Mouse (Mus musculus) liver, embryonic 14.5 days (tissue): ENCODE measurements around the gene Il6st. TPM values are rescaled to one million over a fixed set of nuclear protein-coding genes. Genes with fewer than 3 reads are reported as not detected.

Experiments used
- ATAC-seq: fragments of 200-750 bp; cut with Nextera tagmentation; 2 replicates; pipeline ENCODE4 v1.8.0; 2017; ENCODE audit warnings: moderate number of reproducible peaks, mild to moderate bottlenecking, moderate library complexity; ENCODE audit not compliant: insufficient read depth
- DNase-seq, 3 experiments: peaks; one replicate each; pipeline ENCODE4 v3.0.0-alpha.2; 2012 to 2013; ENCODE audit warnings: low read depth in 3 of 3, low spot score in 3 of 3
- H3K27ac ChIP-seq: fragments of 300-500 bp; sonication (generic); 2 replicates; pipeline ENCODE4 v1.5.1; 2014; ENCODE audit warnings: moderate library complexity, mild to moderate bottlenecking, control low read depth, inconsistent platforms
- H3K27me3 ChIP-seq: fragments of 300-500 bp; sonication (generic); 2 replicates; pipeline ENCODE4 v1.6.1; 2014; ENCODE audit warnings: mild to moderate bottlenecking, low read length, moderate library complexity; ENCODE audit not compliant: control insufficient read depth, insufficient read depth
- H3K36me3 ChIP-seq: fragments of 300-500 bp; sonication (generic); replicated peaks from 2 replicates; pipeline ENCODE4 v1.6.1; 2014; ENCODE audit warnings: low read depth; ENCODE audit not compliant: control insufficient read depth, insufficient read depth
- H3K4me1 ChIP-seq, 2 experiments: fragments of 200-500 bp in 1 of 2; fragments of 300-500 bp in 1 of 2; sonication (generic) in 1 of 2; replicated peaks; 2 replicates each; pipeline ENCODE4 v1.6.1; 2012 to 2014; ENCODE audit warnings: antibody characterized with exemption in 1 of 2, inconsistent platforms in 1 of 2, low read length in 1 of 2; ENCODE audit not compliant: control insufficient read depth in 2 of 2, insufficient read depth in 2 of 2
- H3K4me2 ChIP-seq: fragments of 300-500 bp; sonication (generic); 2 replicates; pipeline ENCODE4 v1.6.1; 2014; ENCODE audit warnings: low read depth, mild to moderate bottlenecking, control low read depth, moderate library complexity
- H3K4me3 ChIP-seq, 2 experiments: fragments of 200-500 bp in 1 of 2; fragments of 300-500 bp in 1 of 2; sonication (generic) in 1 of 2; 2 replicates each; pipeline ENCODE4 v1.5.1; 2012 to 2014; ENCODE audit warnings: low read depth in 2 of 2, low read length in 2 of 2, mild to moderate bottlenecking in 2 of 2, control low read depth in 1 of 2, inconsistent platforms in 1 of 2, moderate library complexity in 1 of 2; ENCODE audit not compliant: insufficient read depth in 1 of 2
- H3K9ac ChIP-seq: fragments of 300-500 bp; sonication (generic); replicated peaks from 2 replicates; pipeline ENCODE4 v1.6.1; 2014; ENCODE audit warnings: mild to moderate bottlenecking, control low read depth, moderate library complexity
- H3K9me3 ChIP-seq: fragments of 300-500 bp; sonication (generic); 2 replicates; pipeline ENCODE4 v1.6.1; 2016; ENCODE audit warnings: low read length, mixed read lengths; ENCODE audit not compliant: control insufficient read depth
- CTCF ChIP-seq: IDR thresholded peaks from 2 replicates; pipeline ENCODE4 v1.5.1; 2016; ENCODE audit warnings: antibody characterized with exemption, low read depth, control low read depth
- EP300 ChIP-seq: IDR thresholded peaks from 2 replicates; pipeline ENCODE4 v1.6.1; 2016; ENCODE audit warnings: antibody characterized with exemption, low read depth
- WGBS: fragments of 180-500 bp; shearing (Covaris S2); extraction: QIAGEN DNeasy Blood & Tissue Kit; methylation state at CpG from one replicate; pipeline ENCODE4 v1.1.7; 2014; ENCODE audit not compliant: insufficient replicate concordance; 5-methylcytosine and 5-hydroxymethylcytosine counted together
- polyA plus RNA-seq, 2 experiments: library from polyadenylated mRNA; depleted of rRNA in 1 of 2; stranded (reverse) in 1 of 2; unstranded in 1 of 2; fragments of >200 nt; fragmentation: Nextera tagmentation in 1 of 2; extraction: Ambion mirVana in 1 of 2; gene quantifications; 2 replicates each; pipeline versions ENCODE4 v1.2.1 to v1.2.3; 2012 to 2014

The Il6st gene
- polyA plus RNA-seq, 2 experiments: 2.4 to 3.7 TPM

DNA sequence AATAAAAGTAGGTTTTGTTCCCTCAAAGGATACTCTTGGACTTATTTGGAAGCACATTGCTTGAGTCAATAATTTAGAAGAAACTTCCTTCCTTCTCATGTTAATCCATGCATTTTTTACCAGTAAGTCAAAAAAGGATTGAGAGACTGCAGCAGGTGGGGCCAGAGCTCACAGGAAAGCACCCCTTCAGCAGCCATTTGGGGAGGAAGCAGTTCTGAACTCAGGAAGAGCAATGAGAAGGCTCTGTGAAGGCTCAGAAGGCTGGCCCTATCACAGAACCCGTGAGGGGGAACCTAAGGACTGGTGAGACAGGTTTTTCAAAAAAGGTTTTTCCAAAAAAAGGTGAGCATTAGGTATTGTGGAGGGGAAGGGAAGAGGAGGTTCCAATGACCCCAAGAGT, 50.7 kb downstream of the Il6st start:
- Histone ChIP-seq H3K27me3 (no peaks in the 10 kb centered on the region), H3K9ac (no peak overlapping the region), H3K9me3 (no peaks in the 10 kb centered on the region), H3K4me1 (no peaks in the 10 kb centered on the region), H3K36me3 (no peaks in the 10 kb centered on the region), H3K27ac (no peak overlapping the region), H3K4me2 (no peak overlapping the region), H3K4me3 (no peak overlapping the region)
- DNase-seq (no peak), ATAC-seq (no peak)
- WGBS: 22% methylated on average over 1 of the region's 1 CpGs
- TF ChIP-seq CTCF: no peak
- no peak for TF ChIP-seq EP300

DNA sequence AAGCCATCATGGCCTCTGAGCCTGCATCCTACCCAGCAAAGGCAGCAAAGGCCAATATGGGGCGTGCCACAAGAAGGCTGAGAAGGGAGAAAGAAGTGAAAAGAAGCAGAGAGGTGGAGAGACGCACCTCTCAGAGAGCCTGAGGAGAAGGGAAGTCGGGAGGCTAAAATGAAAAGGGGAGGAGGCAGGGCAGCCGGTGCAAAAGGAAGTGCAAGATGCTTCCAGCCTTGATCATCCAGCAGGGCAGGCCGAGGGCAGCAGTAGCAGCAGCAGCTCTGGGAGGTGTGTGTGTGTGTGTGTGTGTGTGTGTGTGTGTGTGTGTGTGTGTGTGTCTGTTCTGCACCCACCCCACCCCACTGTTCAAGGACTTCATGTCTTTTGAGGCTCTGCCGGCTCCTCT, 58.4 kb downstream of the Il6st start:
- Histone ChIP-seq H3K4me2 (no peak overlapping the region), H3K9me3 (no peaks in the 10 kb centered on the region), H3K9ac (no peak overlapping the region), H3K4me3 (no peak overlapping the region), H3K4me1 (no peaks in the 10 kb centered on the region), H3K27ac (no peak overlapping the region), H3K27me3 (no peaks in the 10 kb centered on the region), H3K36me3 (no peaks in the 10 kb centered on the region)
- TF ChIP-seq CTCF (no peak), EP300 (no peak)
- 32% methylated on average over 6 of the region's 6 CpGs for WGBS
- ATAC-seq (no peak), DNase-seq (no peak)

DNA sequence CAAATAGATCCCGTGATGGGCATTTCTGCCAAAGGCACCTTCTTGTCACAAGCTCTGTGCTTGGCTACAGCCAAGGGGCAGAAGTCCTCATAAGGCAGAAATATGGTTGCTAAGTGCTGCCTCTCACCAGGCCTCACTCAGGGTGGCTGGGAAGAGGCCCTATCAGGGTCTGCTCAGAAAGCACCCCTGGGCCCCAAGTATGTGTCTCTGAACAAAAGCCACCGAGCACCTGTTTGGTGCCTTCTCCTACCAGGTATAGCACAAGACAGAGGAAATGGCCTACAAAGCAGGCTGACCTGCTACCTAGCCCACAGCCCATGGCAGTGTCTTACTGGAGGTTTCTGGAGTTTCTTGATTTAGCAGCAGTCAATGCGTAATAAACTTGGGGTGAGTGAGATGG, 59.0 kb downstream of the Il6st start:
- 67% methylated on average over 3 of the region's 3 CpGs for WGBS
- DNase-seq (no peak), ATAC-seq (no peak)
- H3K4me2 ChIP-seq: no peak overlapping the region
- no peak overlapping the region for H3K4me3 ChIP-seq
- H3K27me3 ChIP-seq: no peaks in the 10 kb centered on the region
- H3K27ac ChIP-seq: no peak overlapping the region
- no peaks in the 10 kb centered on the region for H3K36me3 ChIP-seq
- H3K9ac ChIP-seq: no peak overlapping the region
- H3K4me1 ChIP-seq: no peaks in the 10 kb centered on the region
- no peaks in the 10 kb centered on the region for H3K9me3 ChIP-seq
- TF ChIP-seq EP300: no peak
- TF ChIP-seq CTCF: no peak

DNA sequence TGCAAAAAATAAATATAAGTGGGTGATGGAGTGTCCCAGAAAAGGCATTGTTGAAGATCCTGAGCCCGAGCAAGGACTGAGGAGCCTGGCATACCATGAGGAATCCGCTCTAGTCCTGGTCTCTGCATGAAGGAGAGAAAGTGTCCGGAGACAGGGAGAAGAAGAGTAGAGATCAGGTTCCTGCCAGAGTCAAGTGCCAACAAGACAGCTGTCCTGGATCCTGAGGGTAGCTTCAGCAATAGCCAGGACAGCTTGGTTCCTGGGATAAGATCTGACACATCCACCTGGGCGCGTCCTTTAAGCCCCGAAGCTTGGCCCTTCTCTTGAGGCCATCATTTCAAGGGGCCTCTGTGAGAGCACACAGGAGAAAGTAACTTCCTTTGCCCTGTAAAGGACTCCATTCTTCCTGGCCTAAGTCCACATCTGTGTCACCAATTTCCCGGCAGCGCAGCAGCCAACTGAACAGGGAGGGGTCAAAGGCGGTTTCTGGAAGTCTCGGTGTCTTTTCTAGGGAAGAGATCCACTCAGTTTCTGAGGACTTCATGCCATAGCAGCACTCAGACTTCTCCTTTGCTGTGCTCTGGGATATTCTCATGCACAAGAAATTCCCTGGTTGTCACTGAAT, 59.6 kb downstream of the Il6st start:
- DNase-seq: no peak
- Histone ChIP-seq H3K9ac (no peak overlapping the region), H3K4me3 (no peak overlapping the region), H3K4me2 (no peak overlapping the region), H3K27ac (no peak overlapping the region), H3K36me3 (no peaks in the 10 kb centered on the region), H3K9me3 (no peaks in the 10 kb centered on the region), H3K27me3 (no peaks in the 10 kb centered on the region), H3K4me1 (no peaks in the 10 kb centered on the region)
- ATAC-seq: no peak
- WGBS: 77% methylated on average over 10 of the region's 10 CpGs
- TF ChIP-seq EP300 (no peak), CTCF (no peak)

DNA sequence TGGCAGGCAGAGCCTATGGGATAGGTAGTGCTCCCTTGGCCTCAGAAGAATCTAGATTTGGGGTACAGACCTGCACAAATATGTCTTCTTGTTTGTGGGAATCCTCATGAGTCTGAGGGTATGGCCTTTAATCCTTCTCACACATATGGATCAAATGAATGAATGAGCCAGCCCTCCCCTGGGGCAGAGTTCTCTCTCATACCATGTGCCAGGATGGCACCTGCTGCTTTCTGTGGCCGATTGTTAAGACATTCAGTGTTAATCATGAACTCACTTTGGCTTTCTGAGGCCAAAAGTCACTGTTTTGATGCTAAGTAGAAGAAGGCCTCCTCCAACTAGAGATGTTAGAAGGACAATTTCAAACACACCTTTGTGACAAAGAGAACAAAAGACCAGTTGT, 63.3 kb downstream of the Il6st start:
- no peaks in the 10 kb centered on the region for H3K4me1 ChIP-seq
- H3K36me3 ChIP-seq: no peaks in the 10 kb centered on the region
- no peak overlapping the region for H3K9ac ChIP-seq
- no peaks in the 10 kb centered on the region for H3K27me3 ChIP-seq
- no peak overlapping the region for H3K27ac ChIP-seq
- ATAC-seq (no peak), DNase-seq (no peak)
- H3K4me3 ChIP-seq: no peak overlapping the region
- TF ChIP-seq CTCF (no peak), EP300 (no peak)
- no peak overlapping the region for H3K4me2 ChIP-seq
- no peaks in the 10 kb centered on the region for H3K9me3 ChIP-seq
- 45% methylated on average over 1 of the region's 1 CpGs for WGBS
